16 mouse cellular contexts compared by ENCODE assay signal in genomic region chr15:31113216-31113615, GRCm38 (mm10).
"Had no signal": no experiment of that assay in that cellular context is flagged by ENCODE, and none has a peak within 500 bp of the region (broad histone marks: within the 10 kb centered on the region; RNA-seq: fewer than 3 reads in every experiment).

No protein-coding gene starts in this region.

- H3K4me2 ChIP-seq: liver, embryonic 12.5 days; midbrain, embryonic 12.5 days; neural tube, embryonic 13.5 days; neural tube, embryonic 15.5 days had no signal

- H3K9ac ChIP-seq: liver, embryonic 12.5 days; liver, embryonic 14.5 days; midbrain, embryonic 12.5 days; neural tube, embryonic 13.5 days; neural tube, embryonic 15.5 days had no signal

- H3K36me3 ChIP-seq: liver, embryonic 12.5 days; midbrain, embryonic 10.5 days; midbrain, embryonic 12.5 days; neural tube, embryonic 13.5 days; neural tube, embryonic 15.5 days had no signal

- H3K4me3 ChIP-seq: liver, embryonic 12.5 days; midbrain, embryonic 10.5 days; midbrain, embryonic 12.5 days; myocyte; neural tube, embryonic 13.5 days; neural tube, embryonic 15.5 days had no signal

- DNase-seq: lung, adult 18-20 months; lung, postnatal 4 days; midbrain, embryonic 14.5 days; retina, postnatal 1 day; right cerebral cortex, adult 18-20 months; thymus, adult 18-20 months; thymus, postnatal 14 days; thymus, postnatal 36 days had no signal

- H3K4me1 ChIP-seq: liver, embryonic 12.5 days; midbrain, embryonic 10.5 days; midbrain, embryonic 12.5 days; neural tube, embryonic 13.5 days; neural tube, embryonic 15.5 days had no signal

- H3K27ac ChIP-seq: liver, embryonic 12.5 days; liver, embryonic 14.5 days; midbrain, embryonic 10.5 days; midbrain, embryonic 12.5 days; neural tube, embryonic 13.5 days; neural tube, embryonic 15.5 days had no signal

- H3K9me3 ChIP-seq: liver, embryonic 12.5 days; midbrain, embryonic 10.5 days; midbrain, embryonic 12.5 days; neural tube, embryonic 13.5 days; neural tube, embryonic 15.5 days had no signal

- ATAC-seq: liver, embryonic 12.5 days; midbrain, embryonic 16.5 days had no signal

- H3K27me3 ChIP-seq: liver, embryonic 12.5 days; midbrain, embryonic 12.5 days; neural tube, embryonic 13.5 days; neural tube, embryonic 15.5 days had no signal
